Mouse (Mus musculus) lung, embryonic 15.5 days (tissue): ENCODE measurements at regions not wholly inside any gene's neighbourhood (a gene's known extent, or its start where the extent isn't known, plus 50 kb on each side); places are given as distances from the start of the nearest gene placed in this dataset.
A peak's percentile ranks its signal among the peaks of the same experiment; 100 is the strongest.

Experiments
- ATAC-seq: fragments of 200-750 bp; cut with Nextera tagmentation; 2 replicates; pipeline ENCODE4 v1.8.0; 2017; ENCODE audit warnings: moderate number of reproducible peaks, borderline replicate concordance; ENCODE audit not compliant: low FRiP score, low TSS enrichment; ENCODE audit errors: extremely low read depth
- H3K27ac ChIP-seq: fragments of 300-500 bp; sonication (generic); 2 replicates; pipeline ENCODE4 v1.5.1; 2015; ENCODE audit warnings: moderate library complexity, mild to moderate bottlenecking, inconsistent platforms
- H3K27me3 ChIP-seq: fragments of 300-500 bp; sonication (generic); 2 replicates; pipeline ENCODE4 v1.6.1; 2015; ENCODE audit warnings: inconsistent platforms
- H3K36me3 ChIP-seq: fragments of 300-500 bp; sonication (generic); 2 replicates; pipeline ENCODE4 v1.6.1; 2015; ENCODE audit warnings: inconsistent platforms
- H3K4me1 ChIP-seq: fragments of 300-500 bp; sonication (generic); 2 replicates; pipeline ENCODE4 v1.6.1; 2015; ENCODE audit warnings: inconsistent platforms
- H3K4me2 ChIP-seq: fragments of 300-500 bp; sonication (generic); 2 replicates; pipeline ENCODE4 v1.6.1; 2015; ENCODE audit warnings: inconsistent platforms, mild to moderate bottlenecking, moderate library complexity
- H3K4me3 ChIP-seq: fragments of 300-500 bp; sonication (generic); 2 replicates; pipeline ENCODE4 v1.5.1; 2015; ENCODE audit warnings: mild to moderate bottlenecking, inconsistent platforms
- H3K9ac ChIP-seq: fragments of 300-500 bp; sonication (generic); 2 replicates; pipeline ENCODE4 v1.6.1; 2015; ENCODE audit warnings: inconsistent platforms
- H3K9me3 ChIP-seq: fragments of 300-500 bp; sonication (generic); 2 replicates; pipeline ENCODE4 v1.6.1; 2016; ENCODE audit warnings: inconsistent platforms
- WGBS: fragments of 180-500 bp; shearing (Covaris S2); methylation state at CpG from one replicate; pipeline ENCODE4 v1.1.7; 2015; 5-methylcytosine and 5-hydroxymethylcytosine counted together

- Histone ChIP-seq H3K27me3 (no peaks in the 10 kb centered on the region), H3K4me1 (no peaks in the 10 kb centered on the region), H3K4me2 (no peak overlapping the region), H3K27ac (no peak overlapping the region), H3K36me3 (no peaks in the 10 kb centered on the region), H3K9ac (no peak overlapping the region), H3K9me3 (no peaks in the 10 kb centered on the region), H3K4me3 (no peak overlapping the region)
- WGBS: 88% methylated on average over 3 of the region's 3 CpGs
- no peak for ATAC-seq
These were observed 212.0 kb upstream of the Cdyl start for GRCm38 (mm10) chr13:35447661-35448060.

GRCm38 (mm10) chr13:35452420-35452819, 207.2 kb upstream of the Cdyl start:
- H3K4me1 ChIP-seq: no peaks in the 10 kb centered on the region
- H3K27ac ChIP-seq: no peak overlapping the region
- no peak overlapping the region for H3K9ac ChIP-seq
- no peak overlapping the region for H3K4me3 ChIP-seq
- H3K27me3 ChIP-seq: no peaks in the 10 kb centered on the region
- no peaks in the 10 kb centered on the region for H3K36me3 ChIP-seq
- ATAC-seq: no peak
- 93% methylated on average over 1 of the region's 1 CpGs for WGBS
- H3K4me2 ChIP-seq: no peak overlapping the region
- no peaks in the 10 kb centered on the region for H3K9me3 ChIP-seq

DNA sequence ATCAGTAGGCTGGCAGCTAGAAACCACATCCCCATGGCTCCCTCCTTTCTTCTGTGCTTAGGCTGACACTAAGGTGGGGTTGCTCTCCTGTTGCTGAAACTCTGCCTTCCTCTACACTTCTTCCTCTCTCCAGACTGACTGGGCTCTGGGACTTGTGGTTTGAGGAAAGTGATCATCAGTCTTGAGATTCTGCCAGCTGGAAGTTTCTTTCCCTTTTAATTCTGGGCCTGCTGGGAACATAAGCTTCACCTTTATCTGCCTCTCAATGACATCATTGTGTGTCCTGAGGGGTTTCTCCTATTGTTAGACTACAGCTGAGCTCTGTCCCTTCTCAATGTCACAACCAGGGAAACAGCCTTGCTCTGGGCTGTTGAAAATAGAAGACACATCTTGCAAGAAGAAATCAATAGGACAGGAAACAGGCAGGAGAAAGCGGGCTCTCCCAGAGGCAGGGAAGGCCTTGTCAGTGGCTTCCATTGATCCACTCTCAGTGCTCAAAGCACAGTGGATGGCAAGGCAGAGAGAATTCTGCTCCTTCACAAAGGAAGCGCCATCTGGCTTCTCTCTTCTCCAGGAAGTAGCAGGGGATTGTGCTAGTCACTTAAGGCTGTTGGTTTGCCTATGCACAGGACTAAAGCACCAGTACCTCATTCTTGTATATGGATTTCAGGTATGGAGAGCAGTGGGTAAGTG, 206.3 kb upstream of the Cdyl start:
- Histone ChIP-seq H3K4me3 (no peak overlapping the region), H3K27me3 (no peaks in the 10 kb centered on the region), H3K9me3 (no peaks in the 10 kb centered on the region), H3K9ac (no peak overlapping the region), H3K4me1 (no peaks in the 10 kb centered on the region), H3K4me2 (no peak overlapping the region), H3K27ac (no peak overlapping the region), H3K36me3 (no peaks in the 10 kb centered on the region)
- ATAC-seq: no peak
- 78% methylated on average over 2 of the region's 2 CpGs for WGBS

DNA sequence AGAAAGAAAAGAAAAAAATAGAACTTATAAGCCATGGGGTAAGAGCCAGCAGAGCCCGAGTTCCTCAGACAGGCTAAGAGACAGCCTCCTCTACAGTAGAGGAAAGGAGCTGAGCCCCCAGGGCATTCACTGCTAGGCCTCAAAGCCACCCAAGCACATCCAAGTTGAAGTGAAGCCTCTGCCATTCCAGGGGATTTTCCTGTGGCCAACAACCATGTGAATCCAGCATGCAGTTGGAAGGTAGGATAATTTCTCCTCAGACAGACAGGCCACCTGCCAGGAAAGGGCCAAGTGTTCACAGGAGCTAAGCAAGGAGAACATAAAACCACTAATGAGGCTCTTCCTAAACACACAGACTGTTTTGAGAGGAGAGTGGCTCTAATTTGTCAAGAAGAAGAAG, 199.6 kb upstream of the Cdyl start:
- Histone ChIP-seq H3K27ac (no peak overlapping the region), H3K27me3 (no peaks in the 10 kb centered on the region)

GRCm38 (mm10) chr13:35463231-35463630, 196.4 kb upstream of the Cdyl start:
- H3K9ac ChIP-seq: no peak overlapping the region
- H3K27me3 ChIP-seq: no peaks in the 10 kb centered on the region
- H3K27ac ChIP-seq: no peak overlapping the region
- no peak for ATAC-seq
- no peak overlapping the region for H3K4me2 ChIP-seq
- H3K4me3 ChIP-seq: no peak overlapping the region
- no peaks in the 10 kb centered on the region for H3K36me3 ChIP-seq
- peaks cover 7% of the 10 kb centered on the region for H3K4me1 ChIP-seq
- 64% methylated on average over 1 of the region's 1 CpGs for WGBS
- H3K9me3 ChIP-seq: no peaks in the 10 kb centered on the region

More for the DNA sequence above, 199.6 kb upstream of the Cdyl start:
- Histone ChIP-seq H3K4me2 (no peak overlapping the region), H3K4me1 (peaks cover 4% of the 10 kb centered on the region; the same call in 1 of the 2 replicates), H3K9ac (no peak overlapping the region), H3K36me3 (no peaks in the 10 kb centered on the region), H3K9me3 (no peaks in the 10 kb centered on the region), H3K4me3 (no peak overlapping the region)
- 80% methylated on average over 1 of the region's 1 CpGs for WGBS
- no peak for ATAC-seq

DNA sequence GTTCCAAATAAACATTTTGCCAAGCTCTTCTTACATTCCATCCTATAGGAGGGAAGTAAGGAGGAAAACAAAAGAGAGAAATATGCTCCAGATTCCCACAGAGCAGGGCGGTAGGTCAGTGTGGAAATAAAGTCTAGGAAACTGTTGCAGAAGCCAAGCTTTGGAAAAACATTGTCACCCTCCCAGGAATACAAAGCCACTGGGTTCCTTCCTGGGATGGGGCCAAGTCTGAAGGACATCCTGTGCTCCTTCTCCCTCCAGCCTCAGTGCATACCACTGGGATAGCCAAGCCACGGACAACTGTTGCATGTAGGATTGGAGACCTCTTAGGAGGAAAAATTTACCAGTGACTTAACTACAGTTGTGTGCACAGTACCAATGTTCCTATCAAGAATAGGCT, 195.8 kb upstream of the Cdyl start:
- Histone ChIP-seq H3K9ac (no peak overlapping the region), H3K27me3 (no peaks in the 10 kb centered on the region), H3K4me3 (no peak overlapping the region), H3K27ac (no peak overlapping the region), H3K4me2 (no peak overlapping the region), H3K9me3 (no peaks in the 10 kb centered on the region), H3K4me1 (peaks cover 13% of the 10 kb centered on the region), H3K36me3 (no peaks in the 10 kb centered on the region)
- no peak for ATAC-seq
- WGBS: 67% methylated on average over 2 of the region's 2 CpGs

DNA sequence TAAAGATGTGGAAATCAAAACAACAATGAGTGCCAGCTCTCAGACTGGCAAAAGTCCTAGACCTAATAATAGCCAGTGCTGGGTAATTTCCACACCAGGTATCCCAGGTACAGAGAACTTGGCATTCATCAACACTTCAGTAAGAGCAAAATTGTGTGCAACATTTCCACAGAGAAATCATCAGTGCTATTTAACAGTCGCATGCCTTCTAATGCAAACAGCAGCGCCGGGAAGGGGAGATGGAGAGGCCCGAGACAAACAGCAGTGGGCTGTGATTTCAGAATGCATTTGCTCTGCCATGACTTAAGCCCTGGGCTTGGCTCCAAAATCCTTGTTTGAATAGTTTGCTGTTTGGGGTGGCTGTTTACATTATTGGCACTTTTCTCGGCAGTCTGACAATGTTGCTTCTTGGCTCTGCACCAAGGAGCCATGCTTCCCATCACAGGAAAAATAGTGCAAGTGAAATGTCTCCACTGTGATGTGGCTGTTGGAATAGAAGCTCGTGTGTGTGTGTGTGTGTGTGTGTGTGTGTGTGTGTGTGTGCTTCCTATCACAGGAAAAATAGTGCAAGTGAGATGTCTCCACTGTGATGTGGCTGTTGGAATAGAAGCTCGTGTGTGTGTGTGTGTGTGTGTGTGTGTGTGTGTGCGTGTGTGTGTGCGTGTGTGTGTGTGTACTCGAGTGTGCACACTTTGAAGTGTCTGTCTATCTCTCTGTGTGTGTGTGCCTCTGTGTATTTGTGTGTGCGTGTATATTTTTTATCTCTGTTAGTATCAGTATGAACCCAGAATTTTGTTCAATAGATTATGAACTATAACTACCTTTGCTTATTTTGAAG, 190.1 kb upstream of the Cdyl start:
- 19% methylated on average over 11 of the region's 11 CpGs for WGBS
- Histone ChIP-seq H3K4me1 (peaks cover 12% of the 10 kb centered on the region), H3K4me2 (no peak overlapping the region), H3K27ac (peak overlapping the region; percentile 76), H3K9me3 (no peaks in the 10 kb centered on the region), H3K9ac (no peak overlapping the region), H3K27me3 (peaks cover 3% of the 10 kb centered on the region; the same call in 1 of the 2 replicates), H3K4me3 (no peak overlapping the region), H3K36me3 (no peaks in the 10 kb centered on the region)
- ATAC-seq: peak; percentile 92

DNA sequence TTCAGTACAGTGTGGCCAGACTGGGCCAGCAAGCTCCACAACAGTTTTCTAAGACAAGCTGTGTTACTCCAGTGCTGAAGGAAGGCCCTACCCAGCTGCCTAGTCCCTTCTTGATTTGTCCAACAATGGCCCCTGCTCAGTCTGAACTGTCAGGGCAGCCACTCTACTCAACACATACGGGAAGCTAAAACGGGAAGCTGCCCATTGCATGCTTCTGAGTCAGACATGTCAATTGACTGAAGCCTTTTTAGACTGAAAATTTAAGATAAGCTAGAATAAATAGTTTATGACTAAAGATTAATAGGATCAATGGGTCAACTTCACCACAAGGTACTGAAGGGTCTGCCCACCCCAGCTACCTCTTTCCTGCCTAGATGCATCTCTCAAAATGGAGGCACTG, 181.4 kb upstream of the Cdyl start:
- Histone ChIP-seq H3K4me1 (no peaks in the 10 kb centered on the region), H3K27ac (no peak overlapping the region), H3K9ac (no peak overlapping the region), H3K27me3 (no peaks in the 10 kb centered on the region), H3K4me2 (no peak overlapping the region), H3K4me3 (no peak overlapping the region), H3K36me3 (no peaks in the 10 kb centered on the region), H3K9me3 (no peaks in the 10 kb centered on the region)
- 57% methylated on average over 2 of the region's 2 CpGs for WGBS
- no peak for ATAC-seq

DNA sequence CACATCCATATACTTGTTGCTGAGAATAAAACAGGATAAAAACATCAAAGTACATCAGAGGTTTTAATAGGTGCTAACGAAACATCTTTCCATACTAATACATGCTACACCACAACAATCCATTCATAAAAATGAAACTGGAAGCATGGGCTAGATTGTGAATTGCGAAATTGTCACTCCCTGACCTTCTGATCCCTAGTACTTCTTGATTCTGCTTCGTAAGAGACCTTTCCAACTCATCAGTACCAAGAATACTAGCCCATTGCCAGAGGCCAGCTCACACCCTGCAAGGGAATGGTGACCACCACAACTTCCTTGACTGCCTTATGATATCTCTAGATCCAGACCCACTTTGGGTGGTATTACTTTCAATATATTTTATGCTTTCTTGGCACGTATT, 177.3 kb upstream of the Cdyl start:
- Histone ChIP-seq H3K27ac (no peak overlapping the region), H3K4me3 (no peak overlapping the region), H3K36me3 (no peaks in the 10 kb centered on the region), H3K4me1 (no peaks in the 10 kb centered on the region), H3K9me3 (no peaks in the 10 kb centered on the region), H3K27me3 (no peaks in the 10 kb centered on the region), H3K4me2 (no peak overlapping the region), H3K9ac (no peak overlapping the region)
- 85% methylated on average over 4 of the region's 4 CpGs for WGBS
- no peak for ATAC-seq

- no peak overlapping the region for H3K4me3 ChIP-seq
- no peaks in the 10 kb centered on the region; the same call in 1 of the 2 replicates for H3K9me3 ChIP-seq
- H3K9ac ChIP-seq: no peak overlapping the region
- no peaks in the 10 kb centered on the region for H3K4me1 ChIP-seq
- H3K4me2 ChIP-seq: no peak overlapping the region
- no peaks in the 10 kb centered on the region for H3K27me3 ChIP-seq
- peak; percentile 84 for ATAC-seq
- WGBS: 73% methylated on average over 4 of the region's 4 CpGs
- H3K36me3 ChIP-seq: no peaks in the 10 kb centered on the region
- H3K27ac ChIP-seq: no peak overlapping the region
These were observed 173.5 kb upstream of the Cdyl start for GRCm38 (mm10) chr13:35486125-35486524.

DNA sequence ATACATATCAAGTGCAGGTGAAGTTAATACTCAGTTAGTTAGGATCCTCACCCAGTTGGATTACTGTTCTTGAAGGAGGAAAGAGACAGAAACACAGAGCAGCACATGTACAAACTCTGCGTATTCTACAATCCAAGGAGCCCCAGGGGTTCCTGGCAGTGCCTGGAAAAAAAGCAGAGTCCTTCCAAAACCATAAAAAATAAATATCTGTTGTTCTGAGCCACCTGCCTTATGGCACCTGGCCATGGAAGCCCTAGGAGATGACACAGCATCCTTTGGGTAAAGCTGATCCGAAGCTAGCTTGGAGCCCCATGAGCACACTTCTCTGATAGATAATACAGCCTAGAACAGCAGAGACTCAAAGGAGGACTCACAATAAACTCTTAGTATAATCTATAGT, 159.9 kb upstream of the Cdyl start:
- Histone ChIP-seq H3K9me3 (no peaks in the 10 kb centered on the region), H3K27me3 (no peaks in the 10 kb centered on the region), H3K9ac (no peak overlapping the region), H3K4me1 (peaks cover 13% of the 10 kb centered on the region; the same call in 1 of the 2 replicates), H3K27ac (no peak overlapping the region), H3K36me3 (no peaks in the 10 kb centered on the region), H3K4me3 (no peak overlapping the region), H3K4me2 (no peak overlapping the region)
- WGBS: 84% methylated on average over 2 of the region's 2 CpGs
- no peak for ATAC-seq

- 49% methylated on average over 5 of the region's 5 CpGs for WGBS
- Histone ChIP-seq H3K4me2 (no peak overlapping the region), H3K27ac (no peak overlapping the region), H3K36me3 (no peaks in the 10 kb centered on the region), H3K27me3 (no peaks in the 10 kb centered on the region), H3K9ac (no peak overlapping the region), H3K4me3 (no peak overlapping the region), H3K9me3 (no peaks in the 10 kb centered on the region), H3K4me1 (peaks cover 13% of the 10 kb centered on the region; the same call in 1 of the 2 replicates)
- ATAC-seq: no peak
These were observed 158.7 kb upstream of the Cdyl start for GRCm38 (mm10) chr13:35500891-35501290.
